ENCODE assay signal across 8 mouse cellular contexts in the genomic region with DNA sequence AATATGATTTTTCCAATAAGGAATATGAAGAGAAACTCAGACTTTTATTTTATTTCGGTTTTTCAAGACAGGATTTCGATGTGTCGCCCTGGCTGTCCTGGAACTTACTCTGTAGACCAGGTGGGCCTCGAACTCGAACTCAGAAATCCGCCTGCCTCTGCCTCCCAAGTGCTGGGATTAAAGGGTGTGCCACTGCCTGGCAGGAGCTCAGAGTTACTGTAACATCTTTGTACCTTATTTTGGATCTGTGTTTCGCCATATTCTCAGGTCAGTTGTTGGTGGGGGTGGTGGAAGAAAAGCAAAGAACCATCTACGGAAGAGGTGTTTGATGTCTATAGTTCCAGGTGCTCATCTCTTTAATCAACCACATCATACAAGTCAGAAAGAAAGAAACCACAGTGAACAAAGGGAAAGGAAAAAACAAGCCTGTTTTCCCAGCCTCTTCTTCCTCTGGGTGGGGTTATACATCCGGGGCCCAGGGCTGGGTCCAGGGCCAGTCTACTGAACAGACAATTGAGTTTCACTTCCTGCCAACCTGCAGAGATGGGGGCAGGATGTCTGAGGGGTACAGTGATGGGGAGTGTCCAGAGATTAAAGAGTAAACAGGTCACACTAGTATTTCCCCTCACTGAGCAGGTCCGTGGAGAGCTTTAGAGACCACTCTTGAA. TPM values are rescaled to one million over a fixed set of nuclear protein-coding genes. Genes with fewer than 3 reads are reported as not detected.
DNase-seq lines count a peak whose midpoint lies in the region; ATAC-seq and TF ChIP-seq lines count a peak whose summit lies in the region.

No protein-coding gene starts in this region.

- no peak overlapping the region for H3K4me2 ChIP-seq in lung, postnatal 0 days (replicated peaks; ENCODE audit: low read depth, low read length)
- H3K4me2 ChIP-seq in stomach, embryonic 16.5 days (ENCODE audit: low read depth, low read length): no peak overlapping the region
- H3K4me2 ChIP-seq in forebrain, postnatal 0 days (ENCODE audit: low read depth): no peak overlapping the region

- H3K27me3 ChIP-seq in lung, postnatal 0 days (replicated peaks; ENCODE audit: insufficient read depth, low read length): no peaks in the 10 kb centered on the region
- H3K27me3 ChIP-seq in stomach, embryonic 16.5 days (ENCODE audit: control insufficient read depth, insufficient read depth, low read length): no peaks in the 10 kb centered on the region
- peaks cover 15% of the 10 kb centered on the region; the same call in 1 of the 2 replicates for H3K27me3 ChIP-seq in forebrain, postnatal 0 days (ENCODE audit: insufficient read depth, low read length)

- H3K27ac ChIP-seq in gastrocnemius, adult 2 months: peak overlapping the region; percentile 96
- peak overlapping the region; percentile 44; the same call in 1 of the 2 replicates for H3K27ac ChIP-seq in lung, postnatal 0 days (ENCODE audit: low read length)
- 0 out of 2 replicates have a peak overlapping the region, but pooled peaks have one; percentile 3 for H3K27ac ChIP-seq in stomach, embryonic 16.5 days (ENCODE audit: low read length)
- H3K27ac ChIP-seq in forebrain, postnatal 0 days (ENCODE audit: low read depth, low read length): no peak overlapping the region

- intact Hi-C loops in gastrocnemius, adult 2 months (cut with DNase I): no loop called here

- no peak overlapping the region for H3K9ac ChIP-seq in lung, postnatal 0 days (replicated peaks; ENCODE audit: low read depth)
- H3K9ac ChIP-seq in stomach, embryonic 16.5 days (ENCODE audit: low read length): no peak overlapping the region
- H3K9ac ChIP-seq in forebrain, postnatal 0 days: no peak overlapping the region

- H3K4me1 ChIP-seq in lung, postnatal 0 days (ENCODE audit: insufficient read depth, low read depth, low read length): peaks cover 18% of the 10 kb centered on the region; the same call in 1 of the 2 replicates
- H3K4me1 ChIP-seq in stomach, embryonic 16.5 days (ENCODE audit: control insufficient read depth, insufficient read depth, low read length): peaks cover 30% of the 10 kb centered on the region
- peaks cover 16% of the 10 kb centered on the region for H3K4me1 ChIP-seq in forebrain, postnatal 0 days (ENCODE audit: insufficient read depth)

- no peaks in the 10 kb centered on the region for H3K36me3 ChIP-seq in lung, postnatal 0 days (ENCODE audit: insufficient read depth, low read length)
- no peaks in the 10 kb centered on the region for H3K36me3 ChIP-seq in stomach, embryonic 16.5 days (ENCODE audit: control insufficient read depth, insufficient read depth, low read length)
- no peaks in the 10 kb centered on the region for H3K36me3 ChIP-seq in forebrain, postnatal 0 days (ENCODE audit: insufficient read depth)

- no peak overlapping the region for H3K4me3 ChIP-seq in gastrocnemius, adult 2 months
- H3K4me3 ChIP-seq in lung, postnatal 0 days (ENCODE audit: low read depth, low read length): no peak overlapping the region
- no peak overlapping the region for H3K4me3 ChIP-seq in stomach, embryonic 16.5 days (replicated peaks; ENCODE audit: low read length)
- no peak overlapping the region for H3K4me3 ChIP-seq in forebrain, postnatal 0 days (ENCODE audit: low read depth, low read length)

- TF ChIP-seq EP300 in lung, postnatal 0 days (IDR thresholded peaks at IDR 0.05): no peak

- TF ChIP-seq CTCF in gastrocnemius, adult 2 months (IDR thresholded peaks at IDR 0.05): no peak
- no peak for TF ChIP-seq CTCF in lung, postnatal 0 days (IDR thresholded peaks at IDR 0.05)
- TF ChIP-seq CTCF in forebrain, postnatal 0 days (IDR thresholded peaks at IDR 0.05; ENCODE audit: low read depth): no peak

- no peaks in the 10 kb centered on the region for H3K9me3 ChIP-seq in lung, postnatal 0 days (ENCODE audit: low read length)
- no peaks in the 10 kb centered on the region for H3K9me3 ChIP-seq in stomach, embryonic 16.5 days (replicated peaks; ENCODE audit: control insufficient read depth, low read length)
- no peaks in the 10 kb centered on the region for H3K9me3 ChIP-seq in forebrain, postnatal 0 days (ENCODE audit: low read length)

- WGBS in lung, postnatal 0 days: 82% methylated on average over 10 of the region's 10 CpGs
- 89% methylated on average over 10 of the region's 10 CpGs for WGBS in stomach, embryonic 16.5 days
- 94% methylated on average over 10 of the region's 10 CpGs for WGBS in forebrain, postnatal 0 days

- no peak for DNase-seq in gastrocnemius, adult 2 months
- no peak for DNase-seq in gastrocnemius, adult 18-20 months (ENCODE audit: low spot score)
- peak; percentile 30 for DNase-seq in ES-CJ7 (ENCODE audit: low read depth, low spot score)
- DNase-seq in lung, postnatal 0 days (ENCODE audit: low spot score): no peak
- no peak for DNase-seq in layer of hippocampus, adult 8-10 months (ENCODE audit: low spot score in 2 of 2)
- DNase-seq in forebrain, postnatal 0 days: no peak
- DNase-seq in gastrocnemius, postnatal 10 days: no peak

- ATAC-seq in lung, postnatal 0 days: no peak
- ATAC-seq in stomach, embryonic 16.5 days (ENCODE audit: insufficient read depth, low FRiP score): no peak
- ATAC-seq in forebrain, postnatal 0 days: no peak

RNA-seq across cellular contexts. Expression of gene Dgka, which starts 1.4 kb away (rescaled TPM):
- 1 to 10 TPM; 8.8 to 9.7 TPM for total RNA-seq in gastrocnemius, adult 2 months (2021)
- total RNA-seq in gastrocnemius, adult 18-20 months (2021): 1 to 10 TPM; 7.8 to 8.5 TPM
- 16.8 and 17.9 TPM in 2 replicates for polyA plus RNA-seq in lung, postnatal 0 days (2015; fragmentation: Nextera tagmentation; extraction: Ambion mirVana)
- polyA plus RNA-seq in stomach, embryonic 16.5 days (2015; fragmentation: Nextera tagmentation; extraction: Ambion mirVana): 28.2 and 36.1 TPM in 2 replicates
- total RNA-seq in layer of hippocampus, adult 8-10 months (2022): 10 to 100 TPM; 11.3 to 15.4 (median 13.9) TPM
- total RNA-seq in forebrain, postnatal 0 days (2014; rRNA removed): 5.6 and 7.2 TPM in 2 replicates
- 4.3 and 4.8 TPM in 2 replicates for polyA plus RNA-seq in forebrain, postnatal 0 days (2015; fragmentation: Nextera tagmentation; extraction: Ambion mirVana)
- 1 to 10 TPM; 7.1 to 8.8 TPM for total RNA-seq in gastrocnemius, postnatal 10 days (2021)

RNA-seq across cellular contexts. Expression of gene Pym1, which starts 1.6 kb away (rescaled TPM):
- 10 to 100 TPM in 1 of 2 experiments, 1 to 10 TPM in 1; 9.9 to 11.8 TPM for total RNA-seq in gastrocnemius, adult 2 months (2021)
- total RNA-seq in gastrocnemius, adult 18-20 months (2021): 10 to 100 TPM; 12.0 to 12.4 TPM
- polyA plus RNA-seq in lung, postnatal 0 days (2015; fragmentation: Nextera tagmentation; extraction: Ambion mirVana): 23.4 and 24.9 TPM in 2 replicates
- polyA plus RNA-seq in stomach, embryonic 16.5 days (2015; fragmentation: Nextera tagmentation; extraction: Ambion mirVana): 35.0 and 36.2 TPM in 2 replicates
- total RNA-seq in layer of hippocampus, adult 8-10 months (2022): 10 to 100 TPM; 19.6 to 27.3 (median 25.7) TPM
- total RNA-seq in forebrain, postnatal 0 days (2014; rRNA removed): 67.7 and 68.4 TPM in 2 replicates
- polyA plus RNA-seq in forebrain, postnatal 0 days (2015; fragmentation: Nextera tagmentation; extraction: Ambion mirVana): 51.6 and 61.2 TPM in 2 replicates
- 10 to 100 TPM; 13.7 to 14.9 TPM for total RNA-seq in gastrocnemius, postnatal 10 days (2021)

RNA-seq across cellular contexts. Expression of gene Cdk2, which starts 41.2 kb away (rescaled TPM):
- total RNA-seq in gastrocnemius, adult 2 months (2021): 1 to 10 TPM; 3.0 to 3.2 TPM
- 1 to 10 TPM; 2.3 to 2.7 TPM for total RNA-seq in gastrocnemius, adult 18-20 months (2021)
- 33.9 and 34.7 TPM in 2 replicates for polyA plus RNA-seq in lung, postnatal 0 days (2015; fragmentation: Nextera tagmentation; extraction: Ambion mirVana)
- polyA plus RNA-seq in stomach, embryonic 16.5 days (2015; fragmentation: Nextera tagmentation; extraction: Ambion mirVana): 76.7 and 81.2 TPM in 2 replicates
- 1 to 10 TPM; 2.5 to 4.3 (median 3.4) TPM for total RNA-seq in layer of hippocampus, adult 8-10 months (2022)
- 8.5 and 10.0 TPM in 2 replicates for total RNA-seq in forebrain, postnatal 0 days (2014; rRNA removed)
- polyA plus RNA-seq in forebrain, postnatal 0 days (2015; fragmentation: Nextera tagmentation; extraction: Ambion mirVana): 9.9 and 10.3 TPM in 2 replicates
- 10 to 100 TPM; 14.0 to 18.8 TPM for total RNA-seq in gastrocnemius, postnatal 10 days (2021)

RNA-seq across cellular contexts. Expression of gene Pmel, which starts 42.1 kb away (rescaled TPM):
- not detected for total RNA-seq in gastrocnemius, adult 2 months (2021)
- total RNA-seq in gastrocnemius, adult 18-20 months (2021): not detected
- polyA plus RNA-seq in lung, postnatal 0 days (2015; fragmentation: Nextera tagmentation; extraction: Ambion mirVana): 1.0 and 1.4 TPM in 2 replicates
- 1.6 and 3.0 TPM in 2 replicates for polyA plus RNA-seq in stomach, embryonic 16.5 days (2015; fragmentation: Nextera tagmentation; extraction: Ambion mirVana)
- 1 to 10 TPM in 3 of 4 experiments, under 1 TPM in 1; 0.62 to 2.4 (median 1.1) TPM for total RNA-seq in layer of hippocampus, adult 8-10 months (2022)
- total RNA-seq in forebrain, postnatal 0 days (2014; rRNA removed): 0.85 and 1.2 TPM in 2 replicates
- 0.67 and 0.86 TPM in 2 replicates for polyA plus RNA-seq in forebrain, postnatal 0 days (2015; fragmentation: Nextera tagmentation; extraction: Ambion mirVana)
- total RNA-seq in gastrocnemius, postnatal 10 days (2021): 1 to 10 TPM; 2.1 to 2.4 TPM

RNA-seq across cellular contexts. Expression of gene Mmp19, which starts 44.6 kb away (rescaled TPM):
- 1 to 10 TPM; 1.0 to 1.5 TPM for total RNA-seq in gastrocnemius, adult 2 months (2021)
- total RNA-seq in gastrocnemius, adult 18-20 months (2021): 1 to 10 TPM; 1.1 to 1.9 TPM
- polyA plus RNA-seq in lung, postnatal 0 days (2015; fragmentation: Nextera tagmentation; extraction: Ambion mirVana): 8.2 and 9.8 TPM in 2 replicates
- polyA plus RNA-seq in stomach, embryonic 16.5 days (2015; fragmentation: Nextera tagmentation; extraction: Ambion mirVana): 2.2 and 3.5 TPM in 2 replicates
- 1 to 10 TPM in 2 of 4 experiments, under 1 TPM in 2; 0.64 to 3.3 (median 1.5) TPM for total RNA-seq in layer of hippocampus, adult 8-10 months (2022)
- 0.57 and 0.69 TPM in 2 replicates for total RNA-seq in forebrain, postnatal 0 days (2014; rRNA removed)
- 0.33 and 0.36 TPM in 2 replicates for polyA plus RNA-seq in forebrain, postnatal 0 days (2015; fragmentation: Nextera tagmentation; extraction: Ambion mirVana)
- total RNA-seq in gastrocnemius, postnatal 10 days (2021): 1 to 10 TPM; 2.8 to 3.8 TPM
